Mouse (Mus musculus) heart, embryonic 12.5 days (tissue): ENCODE measurements around the gene Ccdc184. TPM values are rescaled to one million over a fixed set of nuclear protein-coding genes. Genes with fewer than 3 reads are reported as not detected.

ENCODE experiments used
- ATAC-seq: fragments of 200-750 bp; cut with Nextera tagmentation; 2 replicates; pipeline ENCODE4 v1.8.0; 2017; ENCODE audit warnings: moderate TSS enrichment, moderate library complexity; ENCODE audit not compliant: insufficient number of reproducible peaks, low FRiP score
- H3K27ac ChIP-seq: fragments of 300-500 bp; sonication (generic); 2 replicates; pipeline ENCODE4 v1.5.1; 2016; ENCODE audit warnings: mild to moderate bottlenecking, moderate library complexity; ENCODE audit not compliant: poor library complexity, severe bottlenecking
- H3K27me3 ChIP-seq: fragments of 300-500 bp; sonication (generic); replicated peaks from 2 replicates; pipeline ENCODE4 v1.6.1; 2016; ENCODE audit warnings: mild to moderate bottlenecking, moderate library complexity
- H3K36me3 ChIP-seq: fragments of 300-500 bp; sonication (generic); 2 replicates; pipeline ENCODE4 v1.6.1; 2016; ENCODE audit warnings: mild to moderate bottlenecking, moderate library complexity
- H3K4me1 ChIP-seq: fragments of 300-500 bp; sonication (generic); replicated peaks from 2 replicates; pipeline ENCODE4 v1.6.1; 2016; ENCODE audit warnings: mild to moderate bottlenecking
- H3K4me2 ChIP-seq: fragments of 300-500 bp; sonication (generic); 2 replicates; pipeline ENCODE4 v1.6.1; 2016; ENCODE audit warnings: mild to moderate bottlenecking, moderate library complexity
- H3K4me3 ChIP-seq: fragments of 300-500 bp; sonication (generic); 2 replicates; pipeline ENCODE4 v1.5.1; 2016; ENCODE audit warnings: mild to moderate bottlenecking
- H3K9ac ChIP-seq: fragments of 300-500 bp; sonication (generic); 2 replicates; pipeline ENCODE4 v1.6.1; 2016; ENCODE audit warnings: mild to moderate bottlenecking, moderate library complexity
- H3K9me3 ChIP-seq: fragments of 300-500 bp; sonication (generic); replicated peaks from 2 replicates; pipeline ENCODE4 v1.6.1; 2016; ENCODE audit warnings: mild to moderate bottlenecking, moderate library complexity
- WGBS: fragments of 180-500 bp; shearing (Covaris S2); methylation state at CpG from one replicate; pipeline ENCODE4 v1.1.7; 2016; 5-methylcytosine and 5-hydroxymethylcytosine counted together
- polyA plus RNA-seq: library from polyadenylated mRNA; unstranded; fragments of >200 nt; fragmentation: Nextera tagmentation; extraction: Ambion mirVana; gene quantifications from 2 replicates; pipeline ENCODE4 v1.2.1, GENCODE M21; 2016

Gene Ccdc184
- polyA plus RNA-seq, 1 experiment from 2014 or later, result 1.4 TPM

- 36% methylated on average over 8 of the region's 8 CpGs for WGBS
Measured at GRCm38 (mm10) chr15:98173821-98174220, 6.9 kb downstream of the Ccdc184 start.

GRCm38 (mm10) chr15:98177320-98177719, 10.4 kb downstream of the Ccdc184 start:
- WGBS, result 71% methylated on average over 3 of the region's 3 CpGs
- no peak overlapping the region for H3K27ac ChIP-seq
- no peak overlapping the region for H3K4me3 ChIP-seq
- H3K9me3 ChIP-seq, result no peaks in the 10 kb centered on the region
- no peak overlapping the region for H3K9ac ChIP-seq
- peaks cover 28% of the 10 kb centered on the region for H3K27me3 ChIP-seq
- peaks cover 10% of the 10 kb centered on the region for H3K4me1 ChIP-seq
- H3K36me3 ChIP-seq, result no peaks in the 10 kb centered on the region
- H3K4me2 ChIP-seq, result no peak overlapping the region
- ATAC-seq, result no peak

More at GRCm38 (mm10) chr15:98173821-98174220, 6.9 kb downstream of the Ccdc184 start:
- H3K9ac ChIP-seq, result no peak overlapping the region
- H3K27me3 ChIP-seq, result peaks cover 62% of the 10 kb centered on the region
- H3K4me2 ChIP-seq, result no peak overlapping the region
- H3K36me3 ChIP-seq, result no peaks in the 10 kb centered on the region
- no peak overlapping the region for H3K4me3 ChIP-seq
- no peak overlapping the region for H3K27ac ChIP-seq
- no peaks in the 10 kb centered on the region for H3K4me1 ChIP-seq
- ATAC-seq, result no peak
- H3K9me3 ChIP-seq, result no peaks in the 10 kb centered on the region

DNA sequence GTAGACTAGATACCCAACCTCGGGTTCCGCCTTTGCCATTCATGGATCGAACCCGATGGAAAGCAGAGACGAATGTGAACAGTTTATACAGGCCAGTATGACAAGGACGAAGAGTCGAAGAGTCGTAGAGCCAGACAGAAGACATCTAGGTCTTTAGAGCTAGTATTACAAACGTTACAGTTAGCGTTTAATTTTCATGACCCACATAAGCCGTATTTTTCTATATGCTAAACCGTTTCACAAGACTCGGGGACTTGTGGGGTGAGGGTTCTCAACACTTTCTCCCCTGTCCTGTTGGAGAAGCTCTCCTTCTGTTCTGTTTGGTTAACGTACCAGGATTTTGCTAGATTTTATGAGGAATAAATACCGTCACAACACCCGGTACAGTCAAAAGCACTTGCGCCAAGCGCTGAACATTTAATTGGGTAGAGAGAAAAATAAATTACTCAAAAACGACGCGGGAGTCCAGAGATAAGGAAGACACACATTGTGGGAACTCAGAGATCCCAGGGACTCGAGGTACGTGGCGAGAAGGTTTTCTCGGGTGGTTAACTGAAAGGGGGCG, 13.7 kb downstream of the Ccdc184 start:
- Histone ChIP-seq H3K9me3 (no peaks in the 10 kb centered on the region), H3K27ac (peak overlapping the region; percentile 84), H3K9ac (peak overlapping the region; percentile 58), H3K4me2 (peak overlapping the region; percentile 69), H3K4me1 (peaks cover 10% of the 10 kb centered on the region), H3K4me3 (peak overlapping the region; percentile 45), H3K27me3 (peaks cover 6% of the 10 kb centered on the region; the same call in 1 of the 2 replicates), H3K36me3 (no peaks in the 10 kb centered on the region)
- 8% methylated on average over 26 of the region's 26 CpGs for WGBS
- no peak for ATAC-seq

DNA sequence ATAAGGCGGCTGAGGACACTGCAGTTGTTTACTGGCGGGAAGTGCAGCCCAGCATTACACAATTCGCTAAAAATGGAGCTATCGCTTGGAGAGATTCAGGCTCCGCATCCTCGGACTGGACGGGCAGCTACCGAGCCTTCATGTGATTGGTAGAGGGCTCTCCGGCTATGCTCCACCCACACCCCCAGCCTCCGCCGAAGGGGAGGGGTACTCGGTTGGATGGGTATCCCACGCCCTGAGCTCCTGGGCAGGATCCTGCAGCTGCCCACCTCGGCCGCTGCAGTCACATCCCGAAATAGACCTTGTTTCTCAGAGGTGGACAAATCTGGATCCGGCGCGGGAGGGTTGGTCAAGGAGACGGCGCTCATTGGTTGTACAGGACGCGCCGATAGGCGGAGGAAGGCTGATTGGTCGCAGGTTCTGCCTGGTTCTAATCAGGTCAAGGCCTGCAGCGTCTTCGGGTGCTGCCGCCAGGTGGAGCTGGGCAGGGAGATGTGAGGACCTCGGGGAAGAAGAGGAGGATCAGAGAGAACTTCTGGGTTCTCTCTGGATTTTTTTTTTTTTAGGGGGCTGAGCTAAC, 14.3 kb downstream of the Ccdc184 start:
- H3K9ac ChIP-seq, result peak overlapping the region; percentile 58
- H3K27ac ChIP-seq, result peak overlapping the region; percentile 84
- H3K36me3 ChIP-seq, result no peaks in the 10 kb centered on the region
- peak overlapping the region; percentile 69 for H3K4me2 ChIP-seq
- no peaks in the 10 kb centered on the region for H3K9me3 ChIP-seq
- peaks cover 10% of the 10 kb centered on the region for H3K4me1 ChIP-seq
- peaks cover 4% of the 10 kb centered on the region; the same call in 1 of the 2 replicates for H3K27me3 ChIP-seq
- peak overlapping the region; percentile 45 for H3K4me3 ChIP-seq
- WGBS, result under 1% methylated on average over 30 of the region's 30 CpGs
- peak; percentile 96 for ATAC-seq

GRCm38 (mm10) chr15:98181856-98182570, 15.1 kb downstream of the Ccdc184 start:
- Histone ChIP-seq H3K9me3 (no peaks in the 10 kb centered on the region), H3K36me3 (no peaks in the 10 kb centered on the region), H3K4me2 (peak overlapping the region; percentile 17; the same call in 1 of the 2 replicates), H3K9ac (0 out of 2 replicates have a peak overlapping the region, but pooled peaks have one; percentile 48), H3K4me1 (peaks cover 10% of the 10 kb centered on the region), H3K27me3 (peaks cover 3% of the 10 kb centered on the region; the same call in 1 of the 2 replicates), H3K27ac (no peak overlapping the region), H3K4me3 (no peak overlapping the region)
- WGBS, result 59% methylated on average over 12 of the region's 12 CpGs
- no peak for ATAC-seq

DNA sequence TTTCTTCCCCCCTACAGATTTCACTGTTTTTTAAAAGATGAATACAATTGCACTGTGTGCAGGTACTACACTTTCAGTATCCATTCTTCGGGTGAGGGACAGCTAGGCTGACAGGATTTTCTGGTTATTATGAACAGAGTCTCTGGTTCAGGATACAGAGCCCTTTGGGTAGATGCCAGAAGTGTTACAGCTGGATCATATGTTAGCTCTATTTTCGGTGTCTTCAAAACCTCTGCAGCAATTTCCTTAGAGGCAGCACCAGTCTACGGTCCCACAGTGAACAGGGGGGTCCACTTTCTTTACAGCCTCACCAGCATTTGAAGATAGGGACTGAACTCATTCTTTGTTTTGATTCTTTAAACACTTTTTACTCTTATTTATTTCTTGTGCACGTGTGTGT, 17.5 kb downstream of the Ccdc184 start:
- ATAC-seq, result no peak
- Histone ChIP-seq H3K9me3 (no peaks in the 10 kb centered on the region), H3K36me3 (no peaks in the 10 kb centered on the region), H3K9ac (no peak overlapping the region), H3K4me3 (no peak overlapping the region), H3K27me3 (no peaks in the 10 kb centered on the region), H3K4me2 (no peak overlapping the region), H3K27ac (no peak overlapping the region), H3K4me1 (peaks cover 10% of the 10 kb centered on the region)
- 60% methylated on average over 4 of the region's 4 CpGs for WGBS

GRCm38 (mm10) chr15:98195442-98195841, 28.5 kb downstream of the Ccdc184 start, which contains the start of gene Olfr288:
Olfr288 (minus strand) TSS chr15:98195542.
- H3K9ac ChIP-seq, result no peak within 1 kb of the TSS
- no peak within 1 kb of the TSS for H3K27ac ChIP-seq
- H3K36me3 ChIP-seq, result no peaks in the 10 kb centered on the region
- WGBS, result 58% methylated on average over 3 of the region's 3 CpGs
- 0 out of 2 replicates have a peak, but pooled peaks cover 4% of the 10 kb centered on the region for H3K27me3 ChIP-seq
- H3K4me2 ChIP-seq, result no peak within 1 kb of the TSS
- no peaks in the 10 kb centered on the region; the same call in 1 of the 2 replicates for H3K9me3 ChIP-seq
- H3K4me3 ChIP-seq, result no peak within 1 kb of the TSS
- no peak for ATAC-seq
- H3K4me1 ChIP-seq, result no peaks in the 10 kb centered on the region

DNA sequence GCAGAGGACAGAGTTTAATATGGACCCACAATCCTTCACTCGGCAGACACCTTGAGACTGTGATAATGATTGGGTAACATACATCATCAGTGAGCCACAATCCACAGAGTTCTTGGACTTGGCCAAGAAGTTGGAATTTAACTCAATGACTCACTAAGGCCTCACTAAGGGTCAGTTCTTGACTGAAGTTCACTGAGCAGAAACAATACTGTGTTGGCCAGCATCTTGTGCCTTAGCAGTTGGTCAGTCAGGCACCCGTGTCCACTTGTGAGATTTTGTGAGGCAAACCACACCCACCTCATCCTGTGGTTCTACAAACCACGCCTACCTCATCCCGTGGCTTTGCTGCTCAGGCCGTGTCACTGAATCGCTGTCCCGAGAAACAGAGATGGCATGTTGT, 42.7 kb downstream of the Ccdc184 start:
- Histone ChIP-seq H3K36me3 (no peaks in the 10 kb centered on the region), H3K4me2 (no peak overlapping the region), H3K27ac (no peak overlapping the region), H3K4me1 (0 out of 2 replicates have a peak, but pooled peaks cover 14% of the 10 kb centered on the region), H3K27me3 (no peaks in the 10 kb centered on the region), H3K4me3 (no peak overlapping the region), H3K9ac (no peak overlapping the region), H3K9me3 (no peaks in the 10 kb centered on the region)
- no peak for ATAC-seq
- WGBS, result 74% methylated on average over 7 of the region's 7 CpGs

- Histone ChIP-seq H3K36me3 (no peaks in the 10 kb centered on the region), H3K27ac (no peak overlapping the region)
- 61% methylated on average over 5 of the region's 5 CpGs for WGBS
Measured at GRCm38 (mm10) chr15:98213336-98213870, 46.4 kb downstream of the Ccdc184 start.

GRCm38 (mm10) chr15:98214130-98214529, 47.2 kb downstream of the Ccdc184 start:
- Histone ChIP-seq H3K27me3 (no peaks in the 10 kb centered on the region), H3K4me2 (no peak overlapping the region), H3K9me3 (no peaks in the 10 kb centered on the region), H3K36me3 (no peaks in the 10 kb centered on the region), H3K9ac (no peak overlapping the region), H3K27ac (no peak overlapping the region), H3K4me1 (0 out of 2 replicates have a peak, but pooled peaks cover 14% of the 10 kb centered on the region), H3K4me3 (no peak overlapping the region)
- 57% methylated on average over 5 of the region's 5 CpGs for WGBS
- no peak for ATAC-seq

More at GRCm38 (mm10) chr15:98213336-98213870, 46.4 kb downstream of the Ccdc184 start:
- no peaks in the 10 kb centered on the region for H3K27me3 ChIP-seq
- no peaks in the 10 kb centered on the region for H3K9me3 ChIP-seq
- H3K4me1 ChIP-seq, result 0 out of 2 replicates have a peak, but pooled peaks cover 14% of the 10 kb centered on the region
- no peak overlapping the region for H3K4me3 ChIP-seq
- H3K9ac ChIP-seq, result no peak overlapping the region
- H3K4me2 ChIP-seq, result no peak overlapping the region
- ATAC-seq, result no peak
